Mouse (Mus musculus) cerebellum, adult 2 months (tissue): ENCODE measurements at regions not wholly inside any gene's neighbourhood (a gene's known extent, or its start where the extent isn't known, plus 50 kb on each side); places are given as distances from the start of the nearest gene placed in this dataset.
"Not testable (repeated sequence)": the region's sequence is repeated elsewhere in the genome, so short reads cannot be mapped to it uniquely, and the experiment has no call there.

Experiments
- DNase-seq, 2 experiments: peaks; one replicate each; pipeline ENCODE4 v3.0.0; 2021
- H3K27ac ChIP-seq: fragments of 200-500 bp; 2 replicates; pipeline ENCODE4 v1.5.1; 2012; ENCODE audit warnings: low read length, control low read depth, inconsistent platforms; ENCODE audit not compliant: insufficient read depth
- H3K27me3 ChIP-seq: fragments of 200-500 bp; 2 replicates; pipeline ENCODE4 v1.6.1; 2012; ENCODE audit warnings: inconsistent platforms, mild to moderate bottlenecking, low read length, moderate library complexity; ENCODE audit not compliant: control insufficient read depth, insufficient read depth
- H3K4me1 ChIP-seq: fragments of 200-500 bp; 2 replicates; pipeline ENCODE4 v1.6.1; 2011; ENCODE audit warnings: low read length; ENCODE audit not compliant: control insufficient read depth, insufficient read depth
- H3K4me3 ChIP-seq: fragments of 200-500 bp; replicated peaks from 2 replicates; pipeline ENCODE3; 2011; ENCODE audit warnings: mild to moderate bottlenecking, low read depth, low read length, control low read depth; ENCODE audit not compliant: insufficient read depth
- CTCF ChIP-seq: fragments of 200-500 bp; IDR thresholded peaks from 2 replicates; pipeline ENCODE4 v1.5.1; 2011; ENCODE audit warnings: low read depth, mild to moderate bottlenecking, control low read depth, low read length, moderate library complexity, borderline replicate concordance; ENCODE audit not compliant: insufficient read depth
- POLR2A ChIP-seq: fragments of 200-500 bp; IDR thresholded peaks from 2 replicates; pipeline ENCODE4 v1.6.1; 2011; ENCODE audit warnings: low read length, control low read depth, borderline replicate concordance; ENCODE audit not compliant: insufficient read depth
- WGBS: fragments of 180-500 bp; shearing (Covaris S2); methylation state at CpG from one replicate; pipeline ENCODE4 v1.1.7; 2018; 5-methylcytosine and 5-hydroxymethylcytosine counted together

DNA sequence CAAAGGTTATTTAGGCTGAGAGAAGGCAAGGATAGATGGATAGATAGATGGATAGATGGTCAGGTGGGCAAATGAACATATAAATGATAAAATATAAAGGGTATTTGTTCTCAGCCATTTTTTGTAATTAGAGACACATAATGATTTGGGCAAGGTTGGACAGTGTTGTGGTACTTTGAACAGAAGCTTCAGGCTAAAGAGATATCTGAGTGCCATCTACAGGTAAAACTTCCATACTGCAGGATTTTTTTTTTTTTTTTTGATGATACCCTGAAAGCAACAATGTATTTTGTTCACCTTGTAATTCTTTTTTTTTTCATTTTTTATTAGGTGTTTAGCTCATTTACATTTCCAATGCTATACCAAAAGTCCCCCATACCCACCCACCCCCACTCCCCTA, 110.1 kb upstream of the Trabd2b start:
- TF ChIP-seq POLR2A (no peak), CTCF (no peak)

DNA sequence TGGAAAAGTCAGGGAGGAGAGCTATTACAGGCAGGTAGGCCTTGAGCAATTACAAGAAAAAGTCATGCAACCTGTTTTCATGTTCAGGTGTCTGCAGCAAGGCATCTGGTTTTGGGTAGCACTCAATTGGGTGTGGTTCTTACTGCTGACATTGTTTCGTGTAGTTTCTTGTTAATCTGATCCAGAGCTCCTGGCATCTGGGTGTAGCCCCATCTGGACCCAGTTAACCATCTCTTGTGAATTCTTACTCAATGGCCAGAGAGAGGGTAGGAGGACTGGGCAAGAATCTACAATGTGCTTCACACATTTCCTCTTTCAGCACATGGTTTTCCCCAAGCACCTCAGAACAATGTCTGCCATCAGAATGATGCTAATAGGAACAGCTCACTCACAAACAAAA, 108.0 kb upstream of the Trabd2b start:
- H3K27ac ChIP-seq, H3K4me3 ChIP-seq, H3K27me3 ChIP-seq, DNase-seq, H3K4me1 ChIP-seq: not testable (repeated sequence)
- 40% methylated on average over 1 of the region's 1 CpGs for WGBS

More for the DNA sequence above, 110.1 kb upstream of the Trabd2b start:
- Histone ChIP-seq H3K27me3 (no peaks in the 10 kb centered on the region), H3K27ac (no peak overlapping the region), H3K4me3 (no peak overlapping the region), H3K4me1 (no peaks in the 10 kb centered on the region)
- DNase-seq: no peak

DNA sequence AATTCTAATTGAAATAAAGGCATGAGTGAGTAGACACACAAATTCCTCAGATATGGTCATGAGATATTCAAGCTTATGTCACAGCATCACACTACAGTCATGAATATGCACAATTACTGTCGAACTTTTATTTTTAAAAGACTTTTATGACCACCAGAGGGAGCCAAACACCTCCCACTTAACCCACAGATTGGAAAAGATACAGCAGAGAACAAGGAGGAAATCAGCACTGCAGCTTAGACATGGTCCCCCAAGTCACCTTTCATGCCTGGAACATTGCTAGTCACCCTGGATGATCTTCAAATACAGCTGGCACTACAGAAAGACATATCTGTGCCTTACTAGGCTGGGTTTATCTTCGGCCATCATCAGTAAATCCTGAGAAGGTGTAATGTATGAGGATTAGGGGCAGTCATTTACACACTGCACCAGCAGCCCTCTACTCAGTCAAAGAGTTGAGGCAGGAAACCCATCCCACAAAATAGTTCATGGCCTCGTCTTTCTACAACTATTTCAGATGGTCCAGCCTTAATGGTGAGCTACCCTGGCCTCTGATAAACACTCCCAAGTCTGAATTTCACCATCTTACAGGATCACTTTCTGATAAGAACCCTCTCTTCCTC, 106.0 kb upstream of the Trabd2b start:
- no peaks in the 10 kb centered on the region for H3K27me3 ChIP-seq
- no peak overlapping the region for H3K4me3 ChIP-seq
- WGBS: 35% methylated on average over 3 of the region's 3 CpGs
- DNase-seq: no peak
- no peaks in the 10 kb centered on the region for H3K4me1 ChIP-seq
- no peak for TF ChIP-seq POLR2A
- TF ChIP-seq CTCF: no peak
- H3K27ac ChIP-seq: no peak overlapping the region

DNA sequence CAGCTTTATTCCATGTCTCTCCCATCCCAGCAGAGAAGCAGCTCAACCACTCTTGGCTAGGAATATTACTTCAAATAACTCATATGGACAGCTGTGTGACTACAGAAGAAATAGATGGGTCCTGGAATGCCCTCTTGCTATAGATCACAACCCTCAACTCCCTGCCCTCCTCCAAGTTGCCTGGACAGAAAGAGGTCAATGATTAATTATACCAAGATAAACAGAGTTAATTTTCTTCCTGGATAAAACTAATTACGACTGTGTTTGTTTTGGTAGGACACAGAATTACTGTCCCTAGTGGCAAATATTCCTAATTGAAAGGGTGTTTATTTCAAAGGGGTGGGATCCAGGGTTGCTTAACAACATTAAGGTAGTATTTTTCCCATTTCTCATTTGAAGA, 101.9 kb upstream of the Trabd2b start:
- Histone ChIP-seq H3K27me3 (no peaks in the 10 kb centered on the region), H3K27ac (no peak overlapping the region), H3K4me1 (no peaks in the 10 kb centered on the region), H3K4me3 (no peak overlapping the region)
- no peak for DNase-seq
- TF ChIP-seq POLR2A: no peak
- TF ChIP-seq CTCF: no peak
- 65% methylated on average over 1 of the region's 1 CpGs for WGBS

DNA sequence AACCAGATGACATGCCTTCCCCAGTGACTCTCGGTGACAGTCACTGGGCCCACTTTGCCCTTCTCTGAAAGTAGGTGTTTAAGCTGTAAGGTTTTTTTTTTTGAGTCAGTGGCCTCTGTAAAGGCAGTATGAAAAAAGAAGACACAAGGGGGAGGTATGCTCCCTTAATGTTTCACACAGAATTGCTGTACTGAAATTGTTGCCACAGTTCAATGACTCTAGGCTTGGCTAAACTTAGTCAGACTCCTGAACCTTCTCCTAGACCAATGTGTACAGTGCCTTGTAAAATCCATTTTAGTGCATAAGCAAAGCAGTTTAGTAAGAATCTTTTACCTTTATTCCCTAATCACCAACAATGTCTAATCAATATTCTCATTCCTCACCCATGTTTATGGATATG, 99.0 kb upstream of the Trabd2b start:
- H3K27me3 ChIP-seq: no peaks in the 10 kb centered on the region
- no peak overlapping the region for H3K27ac ChIP-seq
- TF ChIP-seq POLR2A: no peak
- no peak for TF ChIP-seq CTCF
- no peaks in the 10 kb centered on the region for H3K4me1 ChIP-seq
- no peak overlapping the region for H3K4me3 ChIP-seq
- DNase-seq: no peak
- WGBS: 30% methylated on average over 1 of the region's 1 CpGs

DNA sequence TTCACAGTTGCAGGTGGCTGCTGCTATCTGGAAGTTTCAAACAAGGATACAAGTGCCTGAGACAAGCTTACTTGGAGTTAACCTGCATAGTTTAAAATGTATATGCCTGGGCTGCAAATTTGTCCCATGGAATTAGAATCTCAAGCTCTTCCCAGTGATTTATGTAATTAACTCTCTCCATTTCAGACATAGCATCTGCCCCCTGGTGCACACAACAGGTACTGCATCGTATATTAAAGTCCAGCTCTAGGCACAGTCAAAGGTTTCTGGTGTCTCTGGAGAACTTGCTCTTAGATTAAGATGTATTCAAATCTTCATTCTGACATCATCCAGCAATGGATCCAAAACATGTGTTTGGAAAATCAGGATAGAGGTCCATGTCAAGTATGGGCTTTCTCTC, 98.0 kb upstream of the Trabd2b start:
- Histone ChIP-seq H3K27me3 (no peaks in the 10 kb centered on the region), H3K4me3 (no peak overlapping the region), H3K4me1 (no peaks in the 10 kb centered on the region), H3K27ac (no peak overlapping the region)
- no peak for TF ChIP-seq CTCF
- no peak for TF ChIP-seq POLR2A
- peak in 1 of 2 experiments; percentile 12 for DNase-seq
- 4% methylated on average over 1 of the region's 1 CpGs for WGBS

DNA sequence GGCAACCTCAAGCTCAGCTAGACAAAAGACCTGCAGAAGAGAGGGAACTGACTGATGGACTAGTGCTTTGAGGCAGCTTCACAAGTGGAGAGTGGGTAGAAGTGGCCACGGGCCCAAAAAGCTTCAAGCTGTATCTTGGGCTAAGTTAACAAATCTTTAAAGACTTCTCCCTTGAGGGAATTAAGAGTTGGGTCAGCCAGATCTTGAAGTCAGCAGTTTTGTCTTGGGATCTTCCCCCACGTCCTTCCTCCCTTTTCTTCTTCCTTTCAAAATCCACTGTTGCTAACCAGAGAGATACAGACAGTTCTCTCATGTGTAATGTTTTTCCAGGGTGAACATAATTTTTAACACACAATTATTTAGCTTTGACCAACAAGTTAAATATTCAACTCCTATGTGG, 91.5 kb upstream of the Trabd2b start:
- no peaks in the 10 kb centered on the region for H3K4me1 ChIP-seq
- TF ChIP-seq POLR2A (no peak), CTCF (no peak)
- H3K4me3 ChIP-seq: no peak overlapping the region
- DNase-seq: no peak
- no peak overlapping the region for H3K27ac ChIP-seq
- 48% methylated on average over 2 of the region's 2 CpGs for WGBS
- H3K27me3 ChIP-seq: no peaks in the 10 kb centered on the region

DNA sequence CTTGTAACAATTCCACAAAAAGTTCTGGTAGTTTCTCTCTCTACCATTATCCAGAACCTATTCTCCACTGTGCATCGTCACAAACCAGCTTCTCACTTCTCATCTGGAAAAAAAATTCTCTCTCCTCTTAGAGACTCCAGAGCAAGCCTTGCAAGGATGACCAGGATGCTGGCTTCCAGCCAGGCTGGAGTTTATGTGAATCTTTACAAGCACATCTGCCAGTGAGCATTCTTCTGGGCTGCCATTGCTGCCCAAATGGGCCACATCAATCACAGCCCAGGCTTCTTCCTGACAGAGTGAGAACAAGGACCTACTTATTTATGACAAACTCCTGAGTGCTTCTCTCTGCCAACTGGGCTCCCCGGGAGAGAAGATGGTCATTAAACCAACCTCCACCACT, 91.0 kb upstream of the Trabd2b start:
- Histone ChIP-seq H3K27ac (no peak overlapping the region), H3K4me3 (no peak overlapping the region), H3K27me3 (no peaks in the 10 kb centered on the region), H3K4me1 (no peaks in the 10 kb centered on the region)
- no peak for DNase-seq
- WGBS: 60% methylated on average over 2 of the region's 2 CpGs
- TF ChIP-seq POLR2A: no peak
- TF ChIP-seq CTCF: no peak

DNA sequence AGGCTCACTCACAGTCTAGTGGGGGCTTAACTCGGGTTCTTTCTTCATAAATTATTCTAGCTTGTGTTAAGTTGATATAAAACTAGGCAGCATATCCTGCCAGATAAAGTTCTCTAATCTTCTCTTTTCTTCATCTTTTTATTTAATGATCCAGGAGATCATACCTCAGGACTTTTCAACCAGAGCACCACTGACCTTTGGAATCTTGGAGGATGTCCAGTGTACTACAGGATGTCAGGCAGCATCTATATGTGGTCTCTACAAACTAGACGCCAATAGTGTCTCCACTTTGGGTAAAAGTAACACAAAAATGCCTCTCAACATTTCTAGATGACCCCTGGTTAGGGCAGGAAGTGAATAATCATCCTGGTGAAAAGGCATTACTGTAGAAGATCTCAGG, 89.4 kb upstream of the Trabd2b start:
- 78% methylated on average over 2 of the region's 2 CpGs for WGBS
- H3K4me1 ChIP-seq: no peaks in the 10 kb centered on the region

More for the DNA sequence above, 89.4 kb upstream of the Trabd2b start:
- TF ChIP-seq POLR2A (no peak), CTCF (no peak)
- DNase-seq: no peak
- Histone ChIP-seq H3K4me3 (no peak overlapping the region), H3K27me3 (no peaks in the 10 kb centered on the region), H3K27ac (no peak overlapping the region)
